Mouse (Mus musculus) CH12F3 (cell line): ENCODE data around the gene Tia1.
"Not testable (repeated sequence)": the region's sequence is repeated elsewhere in the genome, so short reads cannot be mapped to it uniquely, and the experiment has no call there.

ENCODE experiments used
- in situ Hi-C: fragments of 300-500 bp; cut with MboI; formaldehyde crosslinking; loops from 2 replicates; pipeline ENCODE4 v1.14.3; 2020; ENCODE audit warnings: low sequenced_read_pairs

Tia1 gene

GRCm38 (mm10) chr6:86404100-86404861 lies at the start of gene Tia1:
Gene Tia1 (plus strand): TSS chr6:86404219.
- in situ Hi-C loops = no loop called here

DNA sequence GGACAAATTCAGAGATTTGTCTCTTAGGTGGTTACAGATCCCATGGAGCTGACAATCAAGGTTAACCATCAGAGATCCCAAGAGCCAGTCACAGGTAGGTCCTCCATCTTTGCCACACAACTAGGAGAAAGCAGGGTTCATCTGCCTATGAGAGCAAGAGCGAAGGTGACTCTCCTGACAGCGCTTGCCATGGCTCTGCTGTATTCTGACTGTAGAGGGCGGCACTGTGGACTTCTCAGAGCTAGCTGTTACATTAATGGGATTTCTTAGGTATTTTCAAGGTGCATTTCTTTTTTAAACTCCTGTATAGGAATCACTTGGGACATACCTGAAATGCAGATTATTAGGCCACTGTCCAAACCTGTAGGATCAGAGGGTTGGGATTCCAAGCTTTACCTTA lies 49.1 kb upstream of the Tia1 start:
- in situ Hi-C loops = loop anchor here (25.0 kb wide), 1 partner anchor 418 kb away; no protein-coding TSS in a partner anchor

GRCm38 (mm10) chr6:86356956-86357355 lies 47.1 kb upstream of the Tia1 start:
- in situ Hi-C loops = loop anchor here (25.0 kb wide), 1 partner anchor 420 kb away; no protein-coding TSS in a partner anchor

DNA sequence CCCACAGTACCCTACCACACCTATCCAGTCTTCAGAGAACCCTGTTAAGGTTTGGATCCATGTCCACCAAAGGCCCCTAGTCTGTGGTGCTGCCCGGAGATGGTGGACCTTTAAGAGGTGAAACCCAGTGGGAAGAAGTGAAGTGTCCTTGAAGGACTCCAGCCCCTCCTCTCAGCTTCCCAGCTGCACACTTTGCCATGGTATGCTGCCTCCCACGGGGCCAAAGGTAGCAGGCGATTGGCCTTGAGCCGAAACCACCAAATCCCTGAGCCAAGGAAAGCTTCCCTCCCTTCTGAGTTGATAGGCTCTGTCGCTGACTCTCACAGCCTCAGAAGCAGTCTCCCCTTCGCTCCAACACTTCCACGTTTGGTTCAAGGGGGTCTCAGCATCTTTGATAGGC lies 43.3 kb upstream of the Tia1 start:
- in situ Hi-C loops = loop anchor here (5.0 to 25.0 kb wide), 2 partner anchors 233 to 423 kb away; no protein-coding TSS in a partner anchor

DNA sequence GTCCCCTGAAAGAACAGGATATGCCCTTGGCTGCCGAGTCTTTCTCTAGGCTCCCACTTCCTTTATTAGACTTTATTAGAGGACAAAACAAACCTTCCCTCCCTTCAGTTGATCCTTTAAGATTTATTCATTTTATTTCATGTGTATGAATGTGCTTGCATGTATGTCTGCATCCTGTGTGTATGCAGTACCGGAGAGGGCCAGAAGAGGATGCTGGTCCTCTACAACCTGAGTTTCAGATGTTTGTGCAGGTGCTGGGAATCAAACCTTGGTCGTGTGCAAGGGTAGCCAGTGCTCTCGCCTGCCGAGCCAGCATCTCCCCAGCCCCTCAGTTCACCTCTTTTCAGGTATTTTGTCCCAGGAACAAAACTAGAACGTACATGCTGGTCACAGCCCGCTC lies 42.6 kb upstream of the Tia1 start:
- in situ Hi-C loops = loop anchor here (5.0 to 25.0 kb wide), 2 partner anchors 234 to 424 kb away; no protein-coding TSS in a partner anchor

DNA sequence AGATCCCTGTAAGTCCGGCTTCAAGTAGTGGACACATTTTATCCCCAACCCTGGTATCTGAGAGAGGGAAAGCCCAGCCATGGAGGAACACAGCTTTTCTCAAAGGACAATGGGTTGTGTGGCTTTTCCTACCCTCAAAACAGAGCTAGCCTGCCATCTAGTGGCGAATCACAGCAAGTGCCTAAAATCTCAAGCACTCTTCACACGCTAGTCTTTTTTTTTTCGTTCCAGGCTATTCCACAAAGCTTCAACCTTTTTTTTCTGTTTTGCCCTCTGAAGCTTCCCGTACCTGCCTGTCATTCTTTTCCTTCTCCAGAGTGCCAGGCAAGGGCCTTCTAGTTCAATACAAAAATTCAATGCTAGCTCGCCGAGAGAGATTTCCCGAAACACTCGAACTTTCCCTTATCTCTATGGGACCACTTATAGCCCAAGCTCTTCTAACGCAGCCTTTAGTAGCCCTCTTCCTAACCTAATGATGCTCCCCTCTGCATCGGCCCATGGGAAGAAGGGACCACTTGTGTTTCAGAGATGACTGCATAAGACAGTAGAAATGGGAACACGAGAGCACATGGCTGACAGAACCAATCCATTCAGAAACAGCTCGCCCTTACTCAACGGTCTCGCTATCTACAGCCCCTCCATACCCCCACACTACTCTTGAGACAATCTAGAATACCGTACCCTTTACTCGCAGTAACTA lies 39.4 kb upstream of the Tia1 start:
- in situ Hi-C loops = loop anchor here (5.0 to 25.0 kb wide), 2 partner anchors 237 to 427 kb away; no protein-coding TSS in a partner anchor

GRCm38 (mm10) chr6:86365371-86366124 lies 38.5 kb upstream of the Tia1 start, which contains the start of gene Fam136a:
Gene Fam136a (plus strand): TSS chr6:86365646.
- in situ Hi-C loops = loop anchor here (25.0 kb wide), 1 partner anchor 428 kb away; no protein-coding TSS in a partner anchor

- in situ Hi-C loops = loop anchor here (25.0 kb wide), 1 partner anchor 429 kb away; no protein-coding TSS in a partner anchor
Observed at GRCm38 (mm10) chr6:86366125-86366852, 37.7 kb upstream of the Tia1 start.

DNA sequence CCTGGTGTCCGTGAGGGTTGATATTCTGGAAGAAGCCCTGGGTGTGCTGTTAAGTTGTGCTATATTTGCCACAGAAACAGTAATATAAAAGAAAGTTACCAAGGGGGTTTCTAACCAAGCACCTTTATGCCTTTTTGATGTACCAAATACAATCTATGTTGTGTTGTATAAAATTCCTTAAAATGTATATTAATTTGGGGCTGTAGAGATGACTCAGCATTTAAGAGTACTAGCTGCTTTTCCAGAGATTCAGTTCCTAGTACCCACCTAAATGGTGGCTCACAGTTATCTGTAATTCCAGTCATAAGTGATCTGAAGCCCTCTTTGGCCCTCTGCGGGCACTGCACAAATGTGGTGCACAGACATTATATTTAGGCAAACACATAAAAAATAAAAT lies 37.2 kb upstream of the Tia1 start:
- in situ Hi-C loops = loop anchor here (25.0 kb wide), 1 partner anchor 430 kb away; no protein-coding TSS in a partner anchor

GRCm38 (mm10) chr6:86368479-86368878 lies 35.5 kb upstream of the Tia1 start:
- in situ Hi-C loops = loop anchor here (25.0 kb wide), 1 partner anchor 431 kb away; no protein-coding TSS in a partner anchor

GRCm38 (mm10) chr6:86370093-86370713 lies 33.8 kb upstream of the Tia1 start:
- in situ Hi-C loops = loop anchor here (25.0 kb wide), 1 partner anchor 433 kb away; no protein-coding TSS in a partner anchor

GRCm38 (mm10) chr6:86370764-86371339 lies 33.2 kb upstream of the Tia1 start, which contains the start of gene Snrpg:
Gene Snrpg (plus strand): TSS chr6:86371304.
- in situ Hi-C loops = loop anchor here (25.0 kb wide), 1 partner anchor 434 kb away; no protein-coding TSS in a partner anchor

DNA sequence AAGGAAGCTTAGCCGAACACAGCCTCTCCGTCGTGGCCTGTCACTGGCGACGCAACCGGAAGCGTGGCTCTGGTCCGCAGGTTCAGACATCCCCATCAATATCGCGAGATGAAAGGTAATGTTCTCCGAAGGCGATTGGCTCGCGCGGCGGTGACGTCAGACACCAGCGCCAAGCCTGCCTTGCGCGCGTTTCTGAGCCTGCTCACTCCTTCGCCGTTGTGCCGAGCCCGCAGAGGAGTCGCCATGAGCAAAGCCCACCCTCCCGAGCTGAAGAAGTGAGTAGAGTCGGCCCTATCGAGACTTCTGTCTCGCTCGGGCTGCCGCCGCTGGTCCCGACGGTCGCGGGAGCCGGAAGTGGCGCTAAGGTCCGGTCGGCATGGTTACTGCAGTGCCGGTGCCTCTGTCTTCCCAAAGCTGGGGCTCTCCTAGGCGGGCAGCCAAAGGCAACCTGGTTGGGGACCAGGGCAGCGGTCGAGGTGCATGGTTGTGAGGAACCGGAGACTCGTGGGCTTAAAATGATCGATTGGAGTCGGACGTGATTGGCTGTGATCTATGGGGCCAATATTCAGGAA lies 32.6 kb upstream of the Tia1 start:
- in situ Hi-C loops = loop anchor here (25.0 kb wide), 1 partner anchor 434 kb away; no protein-coding TSS in a partner anchor

- in situ Hi-C loops = loop anchor here (25.0 kb wide), 1 partner anchor 435 kb away; no protein-coding TSS in a partner anchor
Observed at GRCm38 (mm10) chr6:86371950-86372516, 32.0 kb upstream of the Tia1 start.

DNA sequence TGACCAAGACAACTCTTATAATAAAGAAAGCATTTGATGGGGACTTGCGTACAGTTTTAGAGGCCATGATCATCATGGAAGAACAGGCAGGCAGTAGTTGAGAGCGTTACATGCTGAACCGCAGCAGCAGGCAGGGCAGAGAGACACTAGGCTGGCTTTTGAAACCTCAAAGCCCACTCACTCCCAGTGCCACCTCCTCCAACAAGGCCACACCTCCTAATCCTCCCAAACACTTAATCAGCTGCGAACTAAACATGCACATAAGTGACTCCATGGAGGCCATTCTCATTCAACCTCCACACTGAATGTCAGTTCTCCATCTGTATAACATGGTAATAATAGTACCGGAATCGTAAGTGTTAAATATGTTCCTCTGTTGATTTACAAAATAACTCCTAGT lies 30.5 kb upstream of the Tia1 start:
- in situ Hi-C loops = loop anchor here (25.0 kb wide), 1 partner anchor 436 kb away; no protein-coding TSS in a partner anchor

DNA sequence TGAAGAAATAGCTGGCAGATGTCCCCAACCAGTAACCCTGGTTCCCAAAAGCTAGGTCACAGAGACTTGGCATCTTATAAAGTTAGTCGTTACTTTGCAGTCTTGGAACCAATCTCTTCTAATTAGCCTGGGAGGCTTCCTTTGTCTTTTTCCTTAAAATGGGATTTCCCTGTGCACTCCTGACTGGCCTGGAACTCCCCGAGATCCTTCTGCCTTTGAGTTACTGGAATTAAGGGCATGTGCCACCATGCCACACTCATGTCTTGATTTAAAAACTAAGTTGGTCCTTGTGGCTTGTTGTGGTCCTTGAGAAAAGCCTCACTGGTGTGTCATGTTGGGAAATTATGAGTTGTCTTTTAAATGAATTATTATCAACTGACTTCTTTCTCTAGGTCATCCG lies 25.7 kb upstream of the Tia1 start:
- in situ Hi-C loops = no loop called here

DNA sequence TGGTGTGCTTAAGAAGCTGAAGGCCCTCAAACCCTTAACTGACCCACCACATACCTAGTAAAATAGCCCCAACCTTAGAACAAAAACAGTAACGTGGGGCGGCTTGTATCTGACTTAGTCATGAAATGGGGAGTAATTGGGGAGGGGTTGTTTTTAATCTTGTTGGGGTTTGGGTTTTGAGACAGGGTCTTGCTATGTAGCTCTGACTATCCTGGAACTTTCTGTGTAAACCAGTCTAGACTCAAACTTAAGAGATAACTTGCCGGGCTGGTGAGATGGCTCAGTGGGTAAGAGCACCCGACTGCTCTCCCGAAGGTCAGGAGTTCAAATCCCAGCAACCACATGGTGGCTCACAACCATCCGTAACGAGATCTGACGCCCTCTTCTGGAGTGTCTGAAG lies 23.9 kb upstream of the Tia1 start:
- in situ Hi-C loops = not testable (repeated sequence)

DNA sequence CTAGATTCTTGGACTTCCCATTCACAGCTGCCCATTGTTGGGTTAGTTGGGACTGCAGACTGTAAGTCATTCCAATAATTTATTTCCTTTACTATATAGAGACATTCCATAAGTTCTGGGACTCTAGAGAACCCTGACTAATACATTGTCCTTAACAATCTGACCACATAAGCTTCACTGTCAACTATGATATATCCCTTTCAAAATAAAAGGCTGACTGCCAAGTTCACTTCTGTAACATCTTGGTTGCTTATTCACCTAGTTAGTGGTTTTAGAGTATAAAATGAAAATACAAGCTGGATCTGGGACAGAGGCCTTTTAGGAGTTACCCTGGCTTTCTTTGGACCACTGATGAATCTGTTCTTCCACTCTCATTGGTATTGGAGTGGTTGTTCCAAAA lies 21.5 kb upstream of the Tia1 start:
- in situ Hi-C loops = no loop called here
